Mouse (Mus musculus) ES-Bruce4 (cell line): ENCODE results near the gene Anxa4.

Experiments used
- CTCF ChIP-seq: IDR thresholded peaks from one replicate; pipeline ENCODE4 v1.8.1; 2011; ENCODE audit warnings: low read depth, low read length
- POLR2A ChIP-seq: IDR thresholded peaks from one replicate; pipeline ENCODE4 v1.8.1; 2011; ENCODE audit warnings: low read length; ENCODE audit not compliant: insufficient read depth

DNA sequence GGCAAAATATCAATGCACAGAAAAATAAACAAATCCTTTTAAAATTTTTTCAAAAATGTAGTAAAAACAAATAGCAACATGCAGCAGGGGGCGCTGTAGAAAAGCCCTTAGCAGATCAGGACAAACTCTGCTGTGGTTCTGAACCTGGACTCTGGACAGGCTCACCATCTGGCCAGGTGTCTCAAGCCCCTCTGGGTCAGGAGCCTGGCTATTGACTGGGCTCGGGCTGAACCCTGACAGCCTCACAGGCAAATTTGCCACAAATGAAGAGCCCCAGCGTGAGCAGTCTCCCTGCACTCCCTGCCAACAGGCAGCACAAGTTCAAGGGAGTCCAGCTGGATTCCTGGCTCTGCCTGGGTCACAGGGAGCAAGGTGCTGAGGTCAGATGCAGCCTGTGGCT is 20.0 kb upstream of the Anxa4 start:
- TF ChIP-seq CTCF (peak; percentile 39), POLR2A (no peak)
